Mouse (Mus musculus) brain, embryonic 14.5 days (tissue): ENCODE data around the gene Col1a1. TPM values are rescaled to one million over a fixed set of nuclear protein-coding genes. Genes with fewer than 3 reads are reported as not detected.

Experiments
- DNase-seq: peaks from one replicate; pipeline ENCODE4 v3.0.0-alpha.2; 2011; ENCODE audit warnings: low read depth
- CTCF ChIP-seq: fragments of 200-500 bp; IDR thresholded peaks from 2 replicates; pipeline ENCODE4 v1.5.1; 2012; ENCODE audit warnings: inconsistent platforms, mild to moderate bottlenecking, moderate library complexity, borderline replicate concordance; ENCODE audit not compliant: insufficient read depth, insufficient read length; ENCODE audit errors: extremely low read depth
- POLR2A ChIP-seq: fragments of 200-500 bp; IDR thresholded peaks from 2 replicates; pipeline ENCODE4 v1.6.1; 2012; ENCODE audit warnings: mild to moderate bottlenecking, inconsistent platforms, borderline replicate concordance; ENCODE audit not compliant: poor library complexity, insufficient read depth, insufficient read length, severe bottlenecking; ENCODE audit errors: extremely low read depth
- polyA plus RNA-seq: library from polyadenylated mRNA; depleted of rRNA; stranded (reverse); fragments of >200 nt; gene quantifications from 2 replicates; pipeline ENCODE4 v1.2.3, GENCODE M21; 2012

Gene Col1a1
- polyA plus RNA-seq, 1 experiment, result 192 TPM

- DNase-seq, result no peak
- TF ChIP-seq POLR2A, result no peak
- no peak for TF ChIP-seq CTCF
Observed at GRCm38 (mm10) chr11:94988780-94989561, 52.9 kb downstream of the Col1a1 start.

GRCm38 (mm10) chr11:94989562-94990017 lies 53.6 kb downstream of the Col1a1 start:
- TF ChIP-seq POLR2A, result peak; percentile 27; the same call in 1 of the 2 replicates
- peak; percentile 32; the same call in 1 of the 2 replicates for TF ChIP-seq CTCF
- DNase-seq, result peak; percentile 97

- no peak for DNase-seq
- TF ChIP-seq CTCF (no peak), POLR2A (no peak)
Observed at GRCm38 (mm10) chr11:94990102-94990748, 54.2 kb downstream of the Col1a1 start.

GRCm38 (mm10) chr11:94990749-94991577 lies 54.9 kb downstream of the Col1a1 start, which contains the start of gene Ppp1r9b:
Ppp1r9b (plus strand) TSS chr11:94991035.
- TF ChIP-seq POLR2A (peak; percentile 25; the same call in 1 of the 2 replicates), CTCF (peak; percentile 75)
- DNase-seq, result peak; percentile 96

GRCm38 (mm10) chr11:94991641-94992479 lies 55.8 kb downstream of the Col1a1 start:
- peak; percentile 58 for DNase-seq
- TF ChIP-seq POLR2A, result no peak
- no peak for TF ChIP-seq CTCF

GRCm38 (mm10) chr11:94992480-94992753 lies 56.4 kb downstream of the Col1a1 start:
- TF ChIP-seq POLR2A, result no peak
- no peak for TF ChIP-seq CTCF
- DNase-seq, result no peak

- TF ChIP-seq POLR2A, result no peak
- no peak for TF ChIP-seq CTCF
- no peak for DNase-seq
Observed at GRCm38 (mm10) chr11:94992754-94993606, 57.0 kb downstream of the Col1a1 start.

GRCm38 (mm10) chr11:94994208-94994814 lies 58.3 kb downstream of the Col1a1 start:
- no peak for DNase-seq
- TF ChIP-seq POLR2A (no peak), CTCF (no peak)

- TF ChIP-seq POLR2A (no peak), CTCF (no peak)
- DNase-seq, result no peak
Observed at GRCm38 (mm10) chr11:94994947-94995772, 59.1 kb downstream of the Col1a1 start.

- TF ChIP-seq CTCF (no peak), POLR2A (no peak)
Observed at GRCm38 (mm10) chr11:94996101-94996500, 60.1 kb downstream of the Col1a1 start.

More at GRCm38 (mm10) chr11:94996101-94996500, 60.1 kb downstream of the Col1a1 start:
- no peak for DNase-seq
